Mouse (Mus musculus) gastrocnemius, postnatal 4 days (tissue): ENCODE measurements around the gene Ccdc88c. TPM values are rescaled to one million over a fixed set of nuclear protein-coding genes. Genes with fewer than 3 reads are reported as not detected.

Experiments
- DNase-seq, 2 experiments: peaks; one replicate each; pipeline ENCODE4 v3.0.0; 2021 to 2022; ENCODE audit warnings: low spot score in 2 of 2, mixed read lengths in 2 of 2
- total RNA-seq, 2 experiments: library from RNA; stranded (reverse); gene quantifications; 2 replicates each; pipeline ENCODE4 v1.2.3; 2021

Ccdc88c gene
- total RNA-seq, 2 experiments from 2014 or later, result 51.1 to 57.3 TPM

DNA sequence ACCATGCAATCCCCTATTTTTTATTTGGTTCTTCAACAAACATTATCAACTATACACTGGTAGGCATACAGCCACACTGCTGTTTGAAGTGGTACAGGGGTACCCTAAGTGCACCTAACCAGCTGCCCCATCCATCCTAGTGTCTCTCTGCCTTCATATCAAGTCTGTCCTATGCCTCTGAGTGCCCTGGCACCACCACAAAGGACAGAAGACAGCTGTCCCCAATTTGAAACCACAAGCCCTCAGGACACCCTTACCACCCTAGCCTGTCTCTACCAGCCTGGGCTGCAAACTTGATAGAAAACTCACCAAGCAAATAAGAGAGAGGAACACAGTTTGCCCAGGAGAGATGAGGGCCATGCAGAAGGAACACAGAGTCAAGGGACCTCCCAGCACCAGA is 51.3 kb downstream of the Ccdc88c start:
- no peak for DNase-seq

DNA sequence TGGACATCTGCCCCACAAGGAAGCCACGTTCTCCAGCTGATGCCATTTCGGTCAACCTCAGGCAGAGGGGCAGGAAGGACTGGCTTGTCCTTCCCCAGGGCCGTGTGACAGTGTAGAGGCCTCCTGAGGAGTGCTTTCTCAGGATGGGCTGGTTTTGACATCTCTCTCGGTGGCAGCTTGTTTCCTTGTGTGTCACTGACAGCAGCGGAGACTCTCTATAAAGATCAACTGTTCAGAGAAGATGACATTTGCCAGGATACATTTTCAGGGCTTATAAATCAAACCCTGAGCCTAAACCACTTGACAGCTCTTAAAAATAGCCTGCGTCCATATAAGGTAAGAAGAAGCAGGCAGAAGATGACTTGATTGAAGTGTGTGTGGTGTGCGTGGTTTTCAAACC is 59.0 kb downstream of the Ccdc88c start:
- no peak for DNase-seq

DNA sequence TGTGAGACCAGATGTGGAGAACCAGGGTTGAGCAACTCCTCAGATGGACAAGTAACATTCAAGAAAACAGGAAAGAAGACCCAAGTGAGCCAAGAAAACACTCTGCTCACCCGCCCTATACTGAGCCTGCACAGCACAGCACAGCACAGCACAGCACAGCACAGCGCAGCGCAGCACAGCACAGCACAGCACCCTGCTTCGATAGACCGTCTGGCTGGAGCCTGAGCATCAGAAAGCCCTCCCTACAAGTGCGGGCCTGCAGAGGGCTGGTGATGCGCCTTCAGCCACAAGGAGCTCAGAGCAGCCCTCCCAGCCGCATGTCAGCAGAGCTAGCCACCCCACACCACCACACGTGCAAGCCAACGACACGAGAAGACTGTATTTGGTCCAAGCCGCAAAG is 61.5 kb downstream of the Ccdc88c start:
- no peak for DNase-seq

DNA sequence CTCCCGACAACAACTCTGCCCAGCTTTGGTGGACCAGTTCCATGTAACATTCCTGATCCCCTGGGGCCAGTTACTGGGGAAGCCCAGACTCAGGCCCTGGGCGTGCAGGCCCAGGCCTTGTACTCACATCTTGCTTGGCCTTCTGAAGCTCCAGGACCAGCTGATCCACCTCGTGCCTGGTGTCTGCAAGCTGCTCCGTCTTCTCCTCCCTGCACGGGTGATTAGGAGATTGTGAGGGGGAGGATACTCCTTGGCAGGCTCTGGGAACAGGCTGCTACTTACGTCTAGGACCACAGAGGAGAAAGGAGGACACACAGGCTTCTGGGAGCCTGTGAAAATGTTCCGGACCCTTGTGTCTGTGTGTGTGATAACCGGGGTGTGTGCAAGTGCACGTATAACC is 62.6 kb downstream of the Ccdc88c start:
- DNase-seq, result no peak

DNA sequence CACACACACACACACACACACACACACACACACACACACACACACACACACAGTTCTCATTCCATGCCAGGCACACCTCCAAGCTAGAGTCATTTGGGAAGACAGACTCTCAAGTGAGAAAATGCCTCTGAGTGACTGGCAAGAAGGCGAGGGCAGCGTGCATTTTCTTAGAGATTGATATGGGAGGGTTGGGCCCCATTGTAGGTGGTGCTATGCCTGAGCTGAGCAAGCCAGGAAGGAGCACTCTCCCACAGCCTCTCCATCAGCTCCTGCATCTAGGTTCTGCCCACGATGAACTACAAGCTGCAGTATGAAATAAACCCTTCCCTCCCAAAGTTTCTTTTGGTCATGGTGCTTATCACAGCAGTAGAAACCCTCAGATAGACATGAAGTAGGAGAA is 63.6 kb downstream of the Ccdc88c start:
- DNase-seq, result no peak

DNA sequence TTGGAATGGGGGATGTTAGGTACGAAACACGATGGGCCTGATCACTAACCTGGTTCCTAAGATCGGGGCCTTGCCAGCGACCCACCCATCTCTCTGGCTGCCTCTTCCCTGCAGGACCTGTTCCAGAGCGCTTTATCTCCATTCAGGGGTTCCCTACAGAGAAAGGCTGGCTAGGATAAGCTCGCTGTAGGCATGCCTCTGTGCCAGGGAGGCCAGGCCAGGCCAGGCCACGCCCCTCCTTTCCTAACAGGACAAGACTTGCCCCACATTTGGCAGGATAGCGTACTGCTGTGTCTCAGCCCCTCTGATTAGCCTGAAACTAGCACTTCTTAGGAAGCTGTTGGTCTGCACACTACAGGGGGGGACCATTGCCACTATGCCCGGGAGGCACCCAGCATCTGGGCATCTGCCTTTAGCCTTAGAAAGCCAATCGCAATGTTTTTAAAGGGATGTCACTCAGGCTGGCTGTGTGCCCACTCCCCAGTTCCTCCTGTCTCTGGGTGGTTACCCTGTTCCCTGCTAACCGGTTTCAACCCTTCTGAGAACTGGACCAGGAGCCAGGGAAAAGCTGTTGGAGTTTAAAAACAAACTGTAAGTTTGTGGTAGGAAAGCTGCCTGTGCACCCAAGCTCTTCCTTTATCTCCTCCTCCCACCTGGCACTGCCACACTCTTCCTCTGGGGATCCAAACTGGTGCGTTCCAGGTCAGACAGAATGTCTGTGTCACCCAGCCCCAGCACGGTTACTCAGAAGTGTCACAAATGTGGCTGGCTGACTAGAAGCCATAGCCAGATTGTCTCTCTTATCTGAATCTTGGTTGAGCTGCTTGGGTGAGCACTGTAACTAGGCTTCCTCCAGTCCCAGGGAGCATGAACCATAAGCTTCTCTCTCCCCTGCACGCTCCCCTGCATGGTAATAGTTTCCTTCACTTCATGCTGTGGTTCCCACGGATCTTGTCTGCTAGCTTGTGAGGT is 69.9 kb downstream of the Ccdc88c start:
- DNase-seq, result peak in 1 of 2 experiments; percentile 38

DNA sequence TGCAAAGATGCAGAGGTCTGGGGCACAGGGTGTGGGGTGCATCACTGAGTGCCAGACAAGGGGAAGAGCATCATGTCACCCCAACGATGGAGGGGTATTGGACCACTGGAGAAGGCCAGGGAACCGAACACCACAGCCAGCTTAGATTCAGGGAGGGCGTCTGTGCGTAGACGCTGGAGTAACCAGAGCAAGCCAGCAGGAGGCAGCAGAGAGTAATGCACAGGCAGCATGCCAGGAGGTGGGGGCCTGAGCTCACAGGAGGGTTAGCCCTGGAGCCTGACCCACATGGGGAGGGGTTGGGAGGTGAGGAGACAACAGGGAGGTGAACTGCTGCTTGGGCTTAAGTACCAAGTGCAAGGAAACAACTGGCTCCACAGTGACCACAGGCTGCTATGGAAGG is 70.8 kb downstream of the Ccdc88c start:
- DNase-seq, result peak; percentile 73 to 75

DNA sequence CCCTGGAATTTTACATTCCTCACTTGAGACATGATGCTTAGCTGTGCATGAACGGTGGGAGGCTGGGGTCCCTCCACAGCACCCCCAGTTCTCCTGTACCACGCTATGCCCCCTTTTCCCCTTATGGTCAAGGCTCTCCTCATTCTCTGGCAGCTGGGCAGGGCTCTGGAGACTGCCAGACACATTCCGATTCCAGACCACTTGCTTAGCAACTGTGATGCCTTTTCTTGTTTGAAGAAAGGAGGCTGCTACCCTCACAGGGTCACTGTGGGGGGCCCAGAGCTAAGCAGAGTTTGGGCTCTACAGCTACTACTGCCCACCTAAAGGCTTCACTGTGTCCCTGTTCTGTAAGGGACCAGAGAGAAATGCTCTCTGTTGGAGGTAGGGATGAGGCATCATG is 71.6 kb downstream of the Ccdc88c start:
- no peak for DNase-seq

DNA sequence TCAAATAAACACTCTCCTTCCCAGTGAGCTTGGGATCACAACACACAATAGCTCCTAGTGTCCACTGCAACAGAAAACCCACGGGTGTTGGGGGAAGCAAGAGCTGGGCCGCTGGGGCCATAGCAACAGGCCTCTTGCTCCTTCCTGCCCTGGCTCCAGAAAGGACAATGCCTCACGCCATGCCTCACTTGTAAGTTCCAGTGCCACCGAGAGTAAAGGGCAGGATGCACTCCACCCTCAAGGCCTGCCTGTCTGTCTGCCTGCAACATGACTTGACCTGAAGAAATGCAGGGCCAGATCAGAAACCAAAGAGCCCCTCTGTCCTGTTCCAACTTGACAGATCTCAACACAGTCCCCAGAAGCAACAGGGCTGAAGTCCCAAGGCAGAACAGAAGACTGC is 72.0 kb downstream of the Ccdc88c start:
- no peak for DNase-seq

DNA sequence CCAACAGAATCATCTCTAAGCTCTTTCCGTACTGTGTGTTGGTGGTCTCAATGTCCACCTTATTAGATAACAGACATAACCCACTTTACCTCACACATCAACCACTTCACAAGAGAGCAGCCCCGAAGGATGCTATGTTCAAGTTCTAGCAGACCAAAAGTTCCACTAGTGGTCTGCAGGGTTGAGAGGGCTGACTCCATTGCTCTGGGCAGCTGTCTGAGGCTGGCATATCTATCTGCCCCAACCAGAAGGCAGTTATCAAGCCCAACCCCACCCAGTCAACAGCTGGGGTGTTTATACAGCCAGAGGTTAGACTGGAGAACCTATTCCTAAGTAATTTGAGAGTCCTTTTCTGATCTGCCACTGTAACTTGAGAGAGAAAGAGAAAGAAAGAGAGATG is 72.8 kb downstream of the Ccdc88c start:
- no peak for DNase-seq

DNA sequence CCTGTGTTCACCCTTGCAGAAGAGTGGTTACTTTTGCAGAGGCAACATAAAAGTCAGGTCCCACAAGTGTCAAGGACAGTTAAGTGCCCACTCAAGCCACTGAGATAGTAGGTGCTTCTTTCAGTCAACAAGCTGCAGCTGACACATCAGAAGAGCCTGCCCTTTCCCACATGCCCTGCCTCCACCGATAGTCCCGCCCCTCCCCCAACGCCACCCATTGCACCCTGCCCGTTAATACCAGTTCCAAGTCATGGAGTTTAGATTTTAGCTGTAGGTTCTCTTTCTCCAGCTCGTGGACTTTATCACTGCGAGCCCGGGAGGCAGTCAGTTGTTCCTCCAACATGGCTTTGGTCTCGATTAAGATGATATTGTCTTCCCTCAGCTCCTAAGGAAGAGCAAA is 74.9 kb downstream of the Ccdc88c start:
- no peak for DNase-seq

DNA sequence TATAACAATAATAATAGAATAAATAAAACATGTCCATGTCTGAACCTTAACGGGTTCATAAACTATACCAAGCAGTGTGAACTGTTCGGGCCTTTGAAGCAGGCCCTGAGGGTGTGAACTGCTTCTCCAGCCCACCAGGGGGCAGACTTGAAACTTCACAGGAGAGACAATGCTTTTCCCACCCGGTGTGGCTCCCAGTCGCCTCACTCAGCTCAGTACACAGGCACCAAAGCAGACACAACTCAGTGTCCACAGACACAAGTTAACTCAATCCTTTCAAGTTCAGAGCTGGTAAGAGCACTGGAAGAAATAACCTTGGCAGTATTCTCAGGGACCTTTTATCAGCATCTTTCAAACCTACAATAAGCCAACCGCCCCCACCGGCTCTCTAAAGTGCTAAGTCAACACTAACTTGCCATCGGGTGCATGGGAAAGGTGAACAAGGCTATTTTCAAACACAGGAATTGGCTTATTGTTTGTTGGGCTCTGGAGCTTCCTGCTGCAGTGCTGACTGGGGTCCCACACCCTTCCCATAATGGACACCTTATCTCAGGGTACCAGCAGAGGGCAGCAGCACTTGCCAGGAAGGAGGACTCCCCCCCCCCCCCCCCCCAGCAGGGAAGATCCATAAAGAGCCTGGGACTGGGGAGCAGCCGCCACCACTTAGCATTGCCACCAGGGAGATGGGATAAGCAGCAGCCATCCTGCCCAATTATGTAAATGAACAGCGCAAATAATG is 76.5 kb downstream of the Ccdc88c start:
- peak; percentile 66 to 79 for DNase-seq

DNA sequence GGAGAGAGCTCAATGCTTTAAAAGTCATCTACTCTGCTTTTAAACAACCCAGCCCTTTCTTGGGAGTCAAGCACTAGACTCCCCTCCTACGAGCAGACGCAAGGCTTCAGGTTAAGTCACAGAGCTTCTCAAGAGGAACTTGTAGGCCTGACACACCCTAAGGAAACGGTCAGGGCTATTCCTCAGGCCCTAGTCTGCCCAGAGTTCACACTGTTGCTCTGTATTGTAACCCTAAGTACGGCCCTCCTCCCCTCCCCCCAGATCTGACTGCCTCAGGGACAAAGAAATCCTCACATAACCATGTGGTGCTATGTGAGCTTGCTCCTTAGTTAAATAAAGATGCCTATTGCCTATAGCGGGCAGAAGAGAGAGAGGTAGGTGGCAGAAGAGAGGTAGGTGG is 79.7 kb downstream of the Ccdc88c start:
- no peak for DNase-seq

DNA sequence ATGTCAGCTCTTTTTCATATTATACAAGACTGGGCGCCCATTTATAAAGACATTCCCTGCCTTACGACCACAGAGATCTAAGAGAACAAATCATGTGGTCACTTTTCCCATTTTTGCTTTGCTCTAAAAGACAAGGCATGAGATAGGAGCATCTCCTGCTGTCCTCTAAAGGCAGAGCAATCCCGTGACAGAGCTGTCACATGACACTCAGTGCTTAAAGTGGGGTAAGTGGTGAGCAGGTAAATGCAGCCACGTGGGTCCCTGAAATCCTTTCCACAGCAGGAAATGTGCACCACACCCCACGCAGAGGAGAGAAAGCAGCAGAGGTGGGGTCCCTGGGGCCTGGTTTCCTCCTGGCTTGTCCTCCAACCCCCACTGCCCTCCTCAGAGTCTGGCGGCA is 80.8 kb downstream of the Ccdc88c start:
- DNase-seq, result no peak

DNA sequence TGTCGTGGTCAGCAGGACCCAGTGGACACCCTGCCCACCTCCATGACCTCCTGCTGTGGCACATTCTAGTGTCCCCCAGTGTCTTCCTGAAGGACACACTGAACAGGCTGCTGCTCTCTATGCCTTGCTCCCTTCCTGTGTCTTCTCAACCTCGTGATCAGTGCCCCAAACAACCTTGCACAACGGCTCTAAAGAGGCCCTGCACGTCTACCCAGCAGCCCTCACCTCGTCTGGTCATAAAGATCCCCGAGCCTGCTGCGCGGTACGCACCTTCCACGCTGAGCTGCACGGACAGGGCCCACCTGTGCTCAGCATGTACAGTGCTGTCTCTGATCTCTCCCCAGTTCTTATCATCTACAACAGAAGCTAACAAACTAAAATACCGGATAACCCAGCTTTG is 82.9 kb downstream of the Ccdc88c start:
- DNase-seq, result no peak

DNA sequence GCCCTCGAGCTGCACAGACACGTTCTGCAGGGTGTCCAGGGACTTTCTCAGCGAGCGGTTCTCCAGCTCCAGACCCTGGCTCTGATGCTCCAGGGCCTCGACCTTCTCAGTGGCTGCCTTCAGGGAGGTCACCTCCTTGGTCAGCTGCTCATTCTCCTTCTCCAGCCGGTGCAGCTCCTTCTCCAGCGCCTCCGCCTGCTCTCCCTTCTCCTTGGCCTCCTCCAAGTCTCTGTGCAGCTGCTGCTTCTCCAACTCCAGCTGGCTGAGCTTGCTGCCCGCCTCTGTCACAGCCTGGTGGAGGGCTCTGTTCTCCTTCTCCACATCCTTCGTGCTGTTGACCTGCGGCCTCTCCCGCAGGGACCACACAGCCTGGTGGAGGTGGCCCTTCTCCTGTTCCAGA is 83.4 kb downstream of the Ccdc88c start:
- DNase-seq, result no peak

DNA sequence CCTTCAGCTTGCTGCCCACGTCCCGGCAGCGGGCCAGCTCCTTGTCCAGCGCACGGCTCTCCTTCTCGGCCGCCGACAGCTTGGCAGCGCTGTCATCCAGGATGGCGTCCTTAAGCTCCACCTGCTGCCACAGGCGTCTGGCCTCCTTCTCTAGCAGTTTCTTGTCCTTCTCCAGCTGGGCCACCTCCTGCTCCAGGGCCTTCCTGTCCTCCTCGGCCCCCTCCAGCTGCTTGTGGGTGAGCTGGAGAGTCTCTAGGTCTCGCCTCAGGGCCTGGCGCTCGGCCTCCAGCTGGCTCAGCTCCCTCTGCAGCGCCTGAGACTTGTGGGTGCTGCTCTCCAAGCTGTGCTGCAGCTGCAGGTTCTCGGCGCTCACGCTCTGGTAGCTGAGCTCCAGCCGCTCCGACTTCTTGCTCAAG is 83.9 kb downstream of the Ccdc88c start:
- DNase-seq, result no peak

DNA sequence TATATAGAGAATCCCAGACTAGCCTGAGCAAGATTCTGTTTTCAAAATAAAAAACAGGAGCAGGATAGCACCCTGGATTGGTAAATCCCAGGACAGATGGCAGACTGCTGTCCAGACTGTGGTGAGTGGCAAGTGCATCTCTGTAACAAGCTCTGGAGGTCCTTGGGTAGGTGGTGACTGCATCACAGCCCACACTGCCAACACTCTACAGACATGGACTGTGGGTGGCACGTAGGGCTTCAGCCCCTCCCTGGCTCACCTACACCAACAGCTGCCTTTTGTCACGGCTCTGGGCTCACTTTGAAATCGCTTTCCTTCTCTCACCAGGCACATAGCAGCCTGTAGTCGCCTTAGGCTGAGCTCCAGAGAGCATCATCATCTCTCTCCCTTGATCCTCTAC is 85.7 kb downstream of the Ccdc88c start:
- DNase-seq, result no peak

DNA sequence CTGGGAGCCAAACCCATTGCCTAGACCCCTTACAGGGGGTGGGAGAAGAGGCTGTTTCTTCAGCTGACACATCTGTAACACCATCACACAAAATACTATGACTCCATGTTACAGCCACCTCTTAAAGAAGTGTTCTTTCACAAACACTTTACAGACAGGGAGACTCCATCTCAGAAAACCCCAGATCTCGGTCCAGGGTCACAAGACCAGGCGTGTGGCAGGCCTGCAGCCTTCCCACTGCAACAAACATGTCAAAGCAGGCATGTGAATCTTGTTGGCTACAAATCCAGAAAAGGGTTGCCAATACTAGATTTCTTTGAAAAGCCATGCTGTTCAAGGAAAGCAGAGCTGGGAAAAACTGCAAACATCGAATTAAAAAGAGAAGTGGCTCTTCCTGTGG is 87.5 kb downstream of the Ccdc88c start:
- DNase-seq, result no peak

DNA sequence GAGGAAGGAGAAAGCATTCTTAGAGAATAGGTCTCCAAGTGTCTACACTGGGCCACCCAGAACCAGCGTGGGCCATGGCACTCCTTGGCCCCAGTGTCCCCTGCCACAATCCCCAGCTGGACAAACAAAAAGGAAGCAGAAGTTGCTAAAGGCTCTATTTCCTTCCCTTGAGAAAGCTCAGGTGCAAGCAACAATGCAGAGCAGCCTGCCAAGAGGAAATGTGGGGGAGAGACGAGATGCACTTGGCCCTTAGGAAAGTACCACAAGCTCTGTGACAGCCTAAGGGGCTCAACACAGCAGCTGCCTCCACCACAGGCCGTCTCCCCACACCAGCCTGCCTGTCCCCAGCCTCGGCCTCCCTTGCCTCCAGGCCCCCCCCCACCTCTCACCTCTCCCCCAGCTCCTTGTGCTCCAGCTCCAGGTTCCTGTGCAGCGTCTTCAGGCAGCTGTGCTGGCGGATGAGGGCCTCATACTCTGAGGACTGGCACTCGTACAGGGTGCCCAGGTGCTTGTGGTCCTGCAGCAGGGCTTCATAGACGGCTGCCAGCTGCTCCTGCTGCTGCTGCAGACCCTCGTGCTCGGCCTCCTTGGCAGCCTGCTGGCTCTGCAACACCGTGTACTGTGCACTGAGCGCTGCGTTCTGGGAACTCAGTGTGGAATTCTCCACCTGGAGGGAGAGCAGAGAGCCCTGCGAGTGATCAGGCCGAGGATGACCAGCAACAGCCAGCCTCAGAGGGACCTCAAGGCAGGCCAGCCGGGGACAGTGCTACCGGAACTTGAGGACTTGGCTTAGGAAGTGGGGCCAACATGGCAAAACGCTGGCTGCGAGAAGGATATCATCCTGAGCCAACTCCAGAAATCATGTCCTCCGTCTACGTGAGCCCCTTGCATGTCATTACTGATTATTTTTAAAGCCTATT is 91.2 kb downstream of the Ccdc88c start:
- DNase-seq, result no peak

DNA sequence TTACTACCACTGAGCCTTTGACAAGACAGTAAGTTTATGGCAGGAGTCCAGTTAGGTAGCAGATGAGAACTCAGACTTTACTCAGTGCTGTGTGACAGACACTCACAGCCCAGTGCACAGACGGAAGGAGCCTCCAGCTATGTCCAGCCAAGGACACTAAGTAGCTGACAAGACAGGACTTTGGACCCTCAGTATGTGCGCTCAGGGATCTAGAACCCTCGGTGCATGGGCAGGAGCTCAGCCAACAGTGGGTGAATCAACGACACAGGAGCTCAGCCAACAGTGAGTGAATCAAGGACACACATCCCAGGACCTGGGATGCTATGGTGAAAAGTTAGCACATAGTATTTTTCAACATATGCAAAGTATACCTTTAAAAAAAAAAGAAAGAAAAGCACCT is 92.1 kb downstream of the Ccdc88c start:
- no peak for DNase-seq
